Mouse (Mus musculus): ENCODE results near the gene 3110082J24Rik. TPM values are rescaled to one million over a fixed set of nuclear protein-coding genes. Genes with fewer than 3 reads are reported as not detected.
A peak's percentile ranks its signal among the peaks of the same experiment; 100 is the strongest.
"Not testable (repeated sequence)": the region's sequence is repeated elsewhere in the genome, so short reads cannot be mapped to it uniquely, and the experiment has no call there.

3110082J24Rik gene
- polyA plus RNA-seq, 1 experiment from 2014 or later = 2.4 TPM

DNA sequence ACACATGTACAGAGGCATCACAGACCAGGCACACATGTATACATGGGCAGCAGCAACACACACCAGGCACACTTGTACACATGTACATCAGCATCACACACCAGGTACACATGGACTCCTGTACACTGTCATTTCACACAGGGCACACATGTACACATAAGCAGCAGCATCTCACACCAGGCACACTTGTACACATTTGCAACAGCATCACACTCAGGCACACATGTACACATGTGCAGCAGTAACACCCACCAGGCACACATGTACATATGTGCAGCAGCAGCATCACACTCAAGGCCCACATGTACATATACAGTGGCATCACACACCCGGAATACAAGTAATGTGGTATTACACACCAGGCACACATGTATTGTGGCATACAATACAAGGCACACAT lies 7.6 kb downstream of the 3110082J24Rik start:
- Histone ChIP-seq H3K4me1 (no peaks in the 10 kb centered on the region), H3K27me3 (ENCODE audit: low read depth, poor library complexity, severe bottlenecking) (peaks cover 2% of the 10 kb centered on the region; the same call in 1 of the 2 replicates), H3K36me3 (no peaks in the 10 kb centered on the region), H3K9me3 (replicated peaks) (no peaks in the 10 kb centered on the region), H3K4me3 (no peak overlapping the region), H3K27ac (replicated peaks) (no peak overlapping the region)
- WGBS = 91% methylated on average over 1 of the region's 1 CpGs
- no peak for DNase-seq (ENCODE audit: low spot score)

DNA sequence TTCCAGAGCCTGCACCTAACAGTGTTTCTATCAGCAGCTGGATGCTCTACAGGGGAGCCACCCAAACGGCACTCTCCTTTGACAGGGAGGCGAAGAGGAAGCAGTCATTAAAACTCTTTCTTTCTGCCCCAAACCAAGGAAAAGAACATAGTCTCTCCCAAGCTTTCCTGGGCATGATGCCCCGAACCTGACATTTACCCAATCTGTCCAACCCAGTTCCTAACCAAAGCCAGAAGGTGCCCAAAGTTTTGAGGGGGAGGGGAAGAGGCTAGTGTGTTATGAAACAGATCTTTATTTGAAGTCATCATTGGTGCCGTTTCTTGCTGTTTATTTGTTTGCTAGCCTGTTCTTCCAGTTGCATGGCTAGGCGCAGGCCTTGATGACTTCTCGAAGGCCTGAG lies 10.2 kb downstream of the 3110082J24Rik start:
- H3K9me3 ChIP-seq (replicated peaks) = no peaks in the 10 kb centered on the region
- H3K36me3 ChIP-seq = no peaks in the 10 kb centered on the region
- no peak overlapping the region for H3K4me3 ChIP-seq
- no peak overlapping the region for H3K27ac ChIP-seq (replicated peaks)
- no peak for DNase-seq (ENCODE audit: low spot score)
- WGBS = 81% methylated on average over 6 of the region's 6 CpGs
- no peaks in the 10 kb centered on the region for H3K27me3 ChIP-seq (ENCODE audit: low read depth, poor library complexity, severe bottlenecking)
- H3K4me1 ChIP-seq = no peaks in the 10 kb centered on the region

DNA sequence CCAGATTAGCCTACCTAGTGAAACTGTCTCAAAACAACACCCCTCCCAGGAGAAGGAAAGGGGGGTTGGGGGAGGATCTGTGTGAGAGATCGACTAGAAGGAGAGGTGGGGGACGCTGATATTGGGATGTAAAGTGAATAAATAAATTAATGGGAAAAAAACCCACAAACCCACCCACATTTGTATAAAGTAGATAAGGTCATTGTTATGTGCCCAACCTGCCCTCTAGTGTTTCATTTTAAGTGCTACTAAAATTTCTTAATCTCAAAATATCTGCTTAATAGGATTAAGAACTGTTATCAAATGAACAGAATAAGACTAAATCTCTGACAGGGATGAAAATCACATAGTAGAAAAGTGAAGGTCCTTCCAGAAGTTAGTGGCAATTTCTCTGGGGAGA lies 11.5 kb downstream of the 3110082J24Rik start:
- Histone ChIP-seq H3K9me3 (replicated peaks) (no peaks in the 10 kb centered on the region), H3K27me3 (ENCODE audit: low read depth, poor library complexity, severe bottlenecking) (no peaks in the 10 kb centered on the region), H3K27ac (replicated peaks) (no peak overlapping the region), H3K4me3 (no peak overlapping the region), H3K4me1 (no peaks in the 10 kb centered on the region), H3K36me3 (no peaks in the 10 kb centered on the region)
- no peak for DNase-seq (ENCODE audit: low spot score)
- WGBS = 64% methylated on average over 2 of the region's 2 CpGs

DNA sequence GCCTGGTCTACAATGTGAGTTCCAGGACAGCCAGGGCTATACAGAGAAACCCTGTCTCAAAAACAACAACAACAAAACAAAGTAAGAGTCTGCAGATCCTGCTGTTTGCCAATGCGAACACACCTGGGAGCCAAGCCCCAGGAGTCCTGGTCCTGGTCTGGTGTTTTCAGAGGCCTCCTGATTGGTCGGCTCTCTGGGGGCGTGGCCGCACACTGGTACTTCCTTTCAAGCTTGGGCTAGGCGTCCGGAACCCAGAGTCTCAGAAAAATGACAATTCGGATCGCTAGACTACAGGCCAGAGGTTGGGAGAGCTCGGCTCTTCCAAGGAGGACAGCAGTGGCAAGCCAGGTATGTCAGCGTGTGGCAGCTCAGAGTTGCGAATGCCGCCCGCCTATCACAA lies 13.2 kb downstream of the 3110082J24Rik start:
- H3K4me1 ChIP-seq = no peaks in the 10 kb centered on the region
- H3K9me3 ChIP-seq (replicated peaks) = no peaks in the 10 kb centered on the region
- no peak for DNase-seq (ENCODE audit: low spot score)
- no peaks in the 10 kb centered on the region for H3K36me3 ChIP-seq
- WGBS = 63% methylated on average over 13 of the region's 13 CpGs
- no peaks in the 10 kb centered on the region for H3K27me3 ChIP-seq (ENCODE audit: low read depth, poor library complexity, severe bottlenecking)
- H3K4me3 ChIP-seq = no peak overlapping the region
- H3K27ac ChIP-seq (replicated peaks) = no peak overlapping the region

DNA sequence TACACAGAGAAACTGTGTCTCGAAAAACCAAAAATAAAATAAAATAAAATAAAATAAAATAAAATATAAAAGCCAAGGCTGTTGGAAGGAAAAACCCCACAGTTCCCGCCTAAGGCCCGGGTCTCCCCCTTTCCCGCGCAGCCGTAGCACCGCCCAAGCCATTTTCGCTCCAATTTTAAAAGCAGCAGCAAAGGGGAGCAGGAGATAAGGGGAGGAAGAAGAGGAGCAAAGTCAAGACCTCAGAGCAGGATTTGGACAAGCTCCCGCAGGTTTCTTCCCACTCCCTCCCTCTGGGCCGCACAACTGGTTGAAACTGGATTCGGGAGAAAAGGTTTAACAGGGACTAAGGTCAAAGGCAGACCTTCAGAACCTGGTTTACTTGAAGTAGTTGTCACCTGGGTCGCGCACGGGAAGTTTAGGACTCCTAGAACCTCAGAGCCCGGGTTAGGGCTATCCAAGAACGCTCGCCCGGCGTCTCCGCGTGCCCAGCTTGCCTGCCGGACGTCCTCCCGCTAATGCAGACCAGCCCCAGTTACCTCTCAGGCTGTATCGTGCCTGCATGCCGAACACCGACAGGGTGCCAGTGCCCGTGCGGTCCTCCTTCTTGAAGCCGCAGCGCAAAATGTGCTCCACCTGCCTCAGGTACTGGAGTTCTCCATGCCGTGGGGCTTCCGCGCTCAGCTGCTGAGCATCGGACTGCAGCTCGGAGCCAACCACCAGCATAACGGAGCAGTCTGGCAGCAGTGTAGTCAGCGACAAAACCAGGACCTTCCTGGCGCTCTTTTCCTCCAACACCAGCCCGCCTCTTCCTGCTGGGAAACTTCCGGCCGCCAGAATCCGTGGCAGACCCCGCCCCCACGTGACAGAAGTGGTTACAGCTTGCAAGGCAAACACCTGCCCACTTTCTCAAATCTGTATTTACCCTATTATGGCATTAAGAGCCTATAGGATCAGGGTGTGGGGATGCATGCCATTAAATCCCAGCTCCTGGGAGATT lies 32.8 kb downstream of the 3110082J24Rik start, which contains the start of gene Tyms:
TSS of gene Tyms (minus strand) at position 793 of the 997 bp plus-strand sequence.
- Histone ChIP-seq H3K4me1 (peaks cover 19% of the 10 kb centered on the region), H3K27ac (replicated peaks) (peak within 1 kb of the TSS; percentile 94), H3K4me3 (peak within 1 kb of the TSS; percentile 86), H3K36me3 (peaks cover 40% of the 10 kb centered on the region), H3K27me3 (ENCODE audit: low read depth, poor library complexity, severe bottlenecking) (no peaks in the 10 kb centered on the region), H3K9me3 (replicated peaks) (no peaks in the 10 kb centered on the region)
- peak; percentile 88 for DNase-seq (ENCODE audit: low spot score)
- WGBS = 1% methylated on average over 45 of the region's 45 CpGs

DNA sequence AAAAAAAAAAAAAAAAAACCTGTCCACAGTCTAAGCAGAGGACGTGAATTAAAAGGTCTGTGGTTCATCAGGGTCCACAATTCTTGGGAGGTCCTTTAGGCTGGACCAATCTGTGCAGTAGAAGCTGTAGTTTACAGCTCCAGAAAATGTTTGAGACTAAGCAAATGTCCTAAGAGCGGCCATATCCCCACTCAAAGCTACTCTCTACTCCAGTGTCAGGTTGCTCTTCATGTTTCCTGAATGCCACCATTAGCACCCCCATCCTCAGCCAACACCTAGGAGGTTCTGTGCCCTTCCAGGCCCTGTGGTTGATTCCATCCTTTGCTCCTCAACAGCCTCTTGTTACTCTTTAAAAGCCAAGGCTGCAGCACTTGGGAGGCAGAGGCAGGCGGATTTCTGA lies 33.5 kb downstream of the 3110082J24Rik start:
- Histone ChIP-seq H3K36me3 (peaks cover 47% of the 10 kb centered on the region), H3K27ac (replicated peaks) (peak overlapping the region; percentile 94), H3K27me3 (ENCODE audit: low read depth, poor library complexity, severe bottlenecking) (no peaks in the 10 kb centered on the region), H3K4me1 (peaks cover 19% of the 10 kb centered on the region), H3K9me3 (replicated peaks) (no peaks in the 10 kb centered on the region), H3K4me3 (peak overlapping the region; percentile 86)
- 53% methylated on average over 3 of the region's 3 CpGs for WGBS
- DNase-seq (ENCODE audit: low spot score) = no peak

DNA sequence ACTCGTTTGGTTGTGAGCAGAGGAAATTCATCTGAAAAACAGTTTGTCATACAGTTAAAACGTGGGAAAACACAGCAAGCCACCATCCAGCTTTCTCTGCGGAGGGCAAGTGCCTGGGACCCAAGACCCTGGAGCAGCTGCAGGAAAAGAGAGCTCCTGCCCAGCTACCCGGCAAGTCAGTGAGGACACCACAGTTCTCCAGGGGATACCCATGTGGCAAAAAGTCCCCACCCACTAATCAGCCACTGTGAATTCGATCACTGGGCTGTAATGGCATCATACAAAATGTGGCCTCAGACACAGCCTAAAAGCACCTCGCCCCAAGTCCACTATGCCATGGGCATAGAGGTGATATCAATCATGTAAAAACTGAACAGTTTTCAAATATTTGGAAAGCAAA lies 34.2 kb downstream of the 3110082J24Rik start:
- Histone ChIP-seq H3K27me3 (ENCODE audit: low read depth, poor library complexity, severe bottlenecking) (no peaks in the 10 kb centered on the region), H3K9me3 (replicated peaks) (no peaks in the 10 kb centered on the region), H3K36me3 (peaks cover 54% of the 10 kb centered on the region), H3K4me1 (peaks cover 19% of the 10 kb centered on the region), H3K4me3 (peak overlapping the region; percentile 86), H3K27ac (replicated peaks) (no peak overlapping the region)
- WGBS = 87% methylated on average over 6 of the region's 6 CpGs
- DNase-seq (ENCODE audit: low spot score) = no peak

DNA sequence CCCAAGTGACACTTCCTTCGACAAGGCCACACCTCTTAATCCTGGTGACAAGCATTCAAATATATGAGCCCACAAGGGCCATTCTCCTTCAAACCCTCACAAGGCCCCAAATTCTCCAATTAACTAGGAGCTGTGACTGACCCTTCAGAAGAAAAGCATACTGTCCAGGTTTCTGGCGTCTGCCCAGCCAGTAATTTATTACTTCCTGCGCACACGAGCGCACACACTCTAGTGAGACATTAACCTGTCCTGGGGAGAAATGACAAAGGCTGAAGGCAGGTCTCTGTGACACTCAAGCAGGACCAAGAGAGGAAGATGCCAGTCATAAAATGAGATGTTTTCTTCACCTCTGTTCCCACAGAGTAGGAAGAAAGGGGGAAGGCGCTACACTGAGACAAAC lies 38.2 kb downstream of the 3110082J24Rik start:
- WGBS = 91% methylated on average over 6 of the region's 6 CpGs
- Histone ChIP-seq H3K27ac (replicated peaks) (no peak overlapping the region), H3K4me1 (peaks cover 13% of the 10 kb centered on the region), H3K4me3 (no peak overlapping the region), H3K27me3 (ENCODE audit: low read depth, poor library complexity, severe bottlenecking) (no peaks in the 10 kb centered on the region), H3K36me3 (peaks cover 93% of the 10 kb centered on the region), H3K9me3 (replicated peaks) (no peaks in the 10 kb centered on the region)
- no peak for DNase-seq (ENCODE audit: low spot score)

DNA sequence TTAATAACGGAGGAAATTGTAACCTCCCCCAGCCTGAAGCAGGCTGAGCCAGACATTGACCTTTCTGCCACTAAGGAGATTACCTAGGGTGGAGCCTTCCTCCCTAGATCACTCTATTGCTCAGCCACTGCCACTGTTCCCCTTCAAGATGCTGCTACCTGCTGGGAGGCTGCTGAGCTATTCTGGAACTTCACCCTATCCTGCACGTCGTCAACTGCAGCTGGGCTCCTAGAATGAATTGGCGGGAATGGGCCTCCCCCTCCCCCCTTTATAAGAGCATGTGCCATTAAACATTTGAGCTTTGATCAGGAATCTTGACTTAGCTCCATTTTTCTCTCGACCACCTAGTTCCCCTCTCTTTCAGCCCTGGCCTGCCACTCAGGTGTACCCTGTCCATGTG lies 46.3 kb downstream of the 3110082J24Rik start:
- H3K36me3 ChIP-seq = peaks cover 57% of the 10 kb centered on the region
- H3K27ac ChIP-seq (replicated peaks); H3K4me1 ChIP-seq; H3K9me3 ChIP-seq (replicated peaks); H3K4me3 ChIP-seq; H3K27me3 ChIP-seq (ENCODE audit: low read depth, poor library complexity, severe bottlenecking); DNase-seq (ENCODE audit: low spot score): not testable (repeated sequence)
- WGBS = 63% methylated on average over 5 of the region's 5 CpGs

DNA sequence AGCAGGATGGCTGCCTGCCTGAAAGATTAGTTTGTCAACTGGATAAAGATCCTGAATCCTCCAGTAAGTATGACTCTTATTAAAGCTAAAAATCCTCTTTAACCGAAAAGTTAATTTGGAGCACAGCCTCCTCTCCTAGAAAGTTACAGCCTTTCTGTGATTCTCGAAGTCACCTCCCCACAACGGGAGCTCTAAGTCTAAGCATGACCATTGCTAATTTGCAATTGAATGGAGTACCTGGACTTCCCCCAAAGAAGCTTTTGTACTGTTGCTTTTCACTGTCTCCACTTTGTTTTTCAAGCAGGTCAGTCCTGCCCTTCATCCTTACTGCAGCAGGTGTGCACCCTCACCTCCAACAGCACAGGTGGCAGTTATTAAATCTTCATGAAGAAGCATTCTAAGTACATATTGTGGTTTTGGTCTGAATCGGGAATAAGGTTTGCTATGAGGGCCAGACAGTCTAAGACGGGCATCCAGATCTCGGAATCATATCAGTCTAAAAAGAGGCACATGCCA lies 47.6 kb downstream of the 3110082J24Rik start:
- no peak overlapping the region for H3K4me3 ChIP-seq
- no peak overlapping the region for H3K27ac ChIP-seq (replicated peaks)
- H3K9me3 ChIP-seq (replicated peaks) = no peaks in the 10 kb centered on the region
- DNase-seq (ENCODE audit: low spot score) = no peak
- H3K27me3 ChIP-seq (ENCODE audit: low read depth, poor library complexity, severe bottlenecking) = no peaks in the 10 kb centered on the region
- H3K36me3 ChIP-seq = peaks cover 44% of the 10 kb centered on the region
- H3K4me1 ChIP-seq = peaks cover 5% of the 10 kb centered on the region
- 67% methylated on average over 6 of the region's 6 CpGs for WGBS

Other genes with a start within 250 kb of the 3110082J24Rik start
- 0.07 TPM in 1 of 2 replicates, not detected in the other for gene Il6, start 93.0 kb downstream of the 3110082J24Rik start, polyA plus RNA-seq (2016; fragmentation: Nextera tagmentation; extraction: Ambion mirVana)
- 294 and 321 TPM in 2 replicates for gene Tyms, start 32.5 kb downstream of the 3110082J24Rik start, polyA plus RNA-seq (2016; fragmentation: Nextera tagmentation; extraction: Ambion mirVana)
- 6.9 and 9.4 TPM in 2 replicates for gene Garem2, start 925 bp downstream of the 3110082J24Rik start, polyA plus RNA-seq (2016; fragmentation: Nextera tagmentation; extraction: Ambion mirVana)
- 101 and 115 TPM in 2 replicates for gene Hadha, start 49.1 kb upstream of the 3110082J24Rik start, polyA plus RNA-seq (2016; fragmentation: Nextera tagmentation; extraction: Ambion mirVana)
- gene Hadhb, start 49.2 kb upstream of the 3110082J24Rik start, polyA plus RNA-seq (2016; fragmentation: Nextera tagmentation; extraction: Ambion mirVana) = 104 and 106 TPM in 2 replicates
- gene Adgrf3, start 99.6 kb upstream of the 3110082J24Rik start, polyA plus RNA-seq (2016; fragmentation: Nextera tagmentation; extraction: Ambion mirVana) = 0.05 TPM in 1 of 2 replicates, not detected in the other
- gene Selenoi, start 126.5 kb upstream of the 3110082J24Rik start, polyA plus RNA-seq (2016; fragmentation: Nextera tagmentation; extraction: Ambion mirVana) = 19.2 and 19.4 TPM in 2 replicates
- gene Drc1, start 175.3 kb upstream of the 3110082J24Rik start, polyA plus RNA-seq (2016; fragmentation: Nextera tagmentation; extraction: Ambion mirVana) = 0.60 and 0.64 TPM in 2 replicates